16 mouse cellular contexts compared by ENCODE assay signal in the genomic region with DNA sequence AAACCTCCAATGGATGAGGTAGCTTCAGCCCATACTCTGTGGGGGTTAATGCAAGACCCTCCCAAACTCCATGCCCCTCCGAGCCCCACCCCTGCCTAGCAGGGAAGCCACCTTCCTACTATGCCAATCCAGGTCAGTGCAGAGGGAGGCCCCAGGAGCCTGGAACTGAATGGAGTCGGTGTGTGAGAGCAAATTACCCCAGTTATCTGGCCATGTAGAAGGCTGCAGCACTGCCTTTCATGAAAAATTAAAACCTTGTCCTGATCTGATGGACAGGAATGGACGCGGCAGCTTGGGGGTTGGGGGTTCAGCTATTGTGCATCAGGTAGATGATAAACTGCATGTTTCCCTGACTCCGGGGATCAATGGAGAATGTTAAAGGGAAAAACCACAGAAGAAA.
"Had no signal": no experiment of that assay in that cellular context is flagged by ENCODE, and none has a peak within 500 bp of the region (broad histone marks: within the 10 kb centered on the region; RNA-seq: fewer than 3 reads in every experiment).

No protein-coding gene starts in this region.

- H3K27ac ChIP-seq: neural tube, embryonic 12.5 days; neural tube, embryonic 13.5 days; neural tube, embryonic 15.5 days; stomach, embryonic 15.5 days; stomach, postnatal 0 days had no signal

- H3K27me3 ChIP-seq: neural tube, embryonic 12.5 days; neural tube, embryonic 13.5 days; neural tube, embryonic 15.5 days; stomach, embryonic 15.5 days had no signal

- H3K9ac ChIP-seq: neural tube, embryonic 12.5 days; neural tube, embryonic 13.5 days; neural tube, embryonic 15.5 days; stomach, embryonic 15.5 days had no signal

- H3K4me2 ChIP-seq: neural tube, embryonic 12.5 days; neural tube, embryonic 13.5 days; neural tube, embryonic 15.5 days; stomach, embryonic 15.5 days had no signal

- H3K4me1 ChIP-seq: neural tube, embryonic 12.5 days; neural tube, embryonic 13.5 days; neural tube, embryonic 15.5 days; stomach, embryonic 15.5 days had no signal

- H3K36me3 ChIP-seq: neural tube, embryonic 12.5 days; neural tube, embryonic 13.5 days; neural tube, embryonic 15.5 days; stomach, embryonic 15.5 days had no signal

- H3K9me3 ChIP-seq: neural tube, embryonic 12.5 days; neural tube, embryonic 13.5 days; neural tube, embryonic 15.5 days; stomach, embryonic 15.5 days had no signal

- H3K4me3 ChIP-seq: neural tube, embryonic 12.5 days; neural tube, embryonic 13.5 days; neural tube, embryonic 15.5 days; stomach, embryonic 15.5 days had no signal

- DNase-seq: right cerebral cortex, adult 18-20 months; right cerebral cortex, postnatal 14 days; right cerebral cortex, postnatal 25 days; right cerebral cortex, postnatal 4 days; spleen, adult 18-20 months; thymus, adult 18-20 months; thymus, adult 2 months; thymus, postnatal 14 days; thymus, postnatal 25 days; thymus, postnatal 36 days; thymus, postnatal 4 days had no signal
